Mouse (Mus musculus) heart, embryonic 16.5 days (tissue): Measurements from ENCODE around the gene Gltp. TPM values are rescaled to one million over a fixed set of nuclear protein-coding genes. Genes with fewer than 3 reads are reported as not detected.
A peak's percentile ranks its signal among the peaks of the same experiment; 100 is the strongest.

Experiments
- ATAC-seq: fragments of 200-750 bp; cut with Nextera tagmentation; replicated peaks from 2 replicates; pipeline ENCODE4 v1.8.0; 2017; ENCODE audit warnings: moderate number of reproducible peaks; ENCODE audit not compliant: insufficient read depth, low FRiP score; ENCODE audit errors: extremely low read depth
- H3K27ac ChIP-seq: fragments of 300-500 bp; sonication (generic); 2 replicates; pipeline ENCODE4 v1.5.1; 2014; ENCODE audit warnings: mild to moderate bottlenecking, low read length, control low read depth, moderate library complexity
- H3K27me3 ChIP-seq: fragments of 300-500 bp; sonication (generic); 2 replicates; pipeline ENCODE4 v1.6.1; 2014; ENCODE audit warnings: low read length, mixed read lengths; ENCODE audit not compliant: control insufficient read depth, insufficient read depth
- H3K36me3 ChIP-seq: fragments of 300-500 bp; sonication (generic); 2 replicates; pipeline ENCODE4 v1.6.1; 2014; ENCODE audit not compliant: control insufficient read depth, insufficient read depth
- H3K4me1 ChIP-seq: fragments of 300-500 bp; sonication (generic); 2 replicates; pipeline ENCODE4 v1.6.1; 2014; ENCODE audit warnings: low read length, mixed read lengths; ENCODE audit not compliant: control insufficient read depth, insufficient read depth
- H3K4me2 ChIP-seq: fragments of 300-500 bp; sonication (generic); 2 replicates; pipeline ENCODE4 v1.6.1; 2014; ENCODE audit warnings: low read depth, mild to moderate bottlenecking, control low read depth, low read length
- H3K4me3 ChIP-seq: fragments of 300-500 bp; sonication (generic); 2 replicates; pipeline ENCODE4 v1.5.1; 2014; ENCODE audit warnings: mild to moderate bottlenecking, control low read depth, low read length
- H3K9ac ChIP-seq: fragments of 300-500 bp; sonication (generic); 2 replicates; pipeline ENCODE4 v1.6.1; 2014; ENCODE audit warnings: low read length, control low read depth
- H3K9me3 ChIP-seq: fragments of 300-500 bp; sonication (generic); replicated peaks from 2 replicates; pipeline ENCODE4 v1.6.1; 2016; ENCODE audit warnings: low read length; ENCODE audit not compliant: control insufficient read depth
- WGBS: fragments of 180-500 bp; shearing (Covaris S2); extraction: QIAGEN DNeasy Blood & Tissue Kit; methylation state at CpG from one replicate; pipeline ENCODE4 v1.1.7; 2014; 5-methylcytosine and 5-hydroxymethylcytosine counted together
- polyA plus RNA-seq: library from polyadenylated mRNA; unstranded; fragments of >200 nt; fragmentation: Nextera tagmentation; extraction: Ambion mirVana; gene quantifications from 2 replicates; pipeline ENCODE4 v1.2.1, GENCODE M21; 2015

Gltp gene
- polyA plus RNA-seq, 1 experiment from 2014 or later = 69.2 TPM

DNA sequence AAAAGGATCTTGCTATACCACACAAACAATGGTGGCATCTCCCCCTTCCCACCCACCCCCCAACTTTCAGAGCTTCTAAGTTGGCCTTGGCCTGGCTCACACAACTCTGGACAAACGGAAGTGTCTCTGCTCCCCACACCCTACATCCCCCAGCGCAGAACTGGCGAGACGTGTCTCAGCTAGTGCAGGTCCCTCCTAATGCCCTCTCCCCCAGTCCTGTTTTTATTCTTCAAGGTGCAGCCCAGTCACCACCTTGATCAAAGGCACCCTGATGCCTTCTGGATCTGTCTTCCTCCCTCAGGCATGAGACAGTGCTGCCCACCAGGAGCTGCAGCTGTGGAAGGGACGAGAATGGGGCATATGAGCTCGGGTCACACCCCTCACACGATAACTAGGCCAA, 34.5 kb downstream of the Gltp start:
- no peak overlapping the region for H3K4me3 ChIP-seq
- no peaks in the 10 kb centered on the region for H3K36me3 ChIP-seq
- H3K9ac ChIP-seq = no peak overlapping the region
- no peak overlapping the region for H3K27ac ChIP-seq
- no peaks in the 10 kb centered on the region for H3K9me3 ChIP-seq
- WGBS = 78% methylated on average over 7 of the region's 7 CpGs
- H3K4me1 ChIP-seq = peaks cover 7% of the 10 kb centered on the region
- ATAC-seq = no peak
- H3K4me2 ChIP-seq = no peak overlapping the region
- peaks cover 31% of the 10 kb centered on the region for H3K27me3 ChIP-seq

DNA sequence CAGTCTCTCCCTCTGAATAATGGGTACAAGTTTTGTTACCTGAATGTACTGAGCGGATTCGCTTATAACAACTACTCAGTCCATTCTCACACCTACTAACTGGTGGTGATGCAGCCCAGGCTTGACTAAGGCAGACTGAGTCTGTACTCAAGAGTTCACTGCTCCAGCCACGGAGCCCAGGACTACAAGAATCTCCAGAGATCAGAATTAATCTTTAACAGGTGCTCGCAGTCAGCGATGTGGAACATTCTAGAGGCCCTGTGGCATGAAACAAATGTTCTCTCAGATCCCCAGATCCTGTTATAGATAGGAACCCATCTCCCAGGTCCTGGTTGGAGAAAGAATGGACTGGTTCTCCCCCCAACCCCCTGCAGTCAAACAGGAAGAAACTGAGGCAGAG, 35.1 kb downstream of the Gltp start:
- WGBS = 87% methylated on average over 5 of the region's 5 CpGs
- H3K36me3 ChIP-seq = no peaks in the 10 kb centered on the region
- H3K4me2 ChIP-seq = no peak overlapping the region
- no peak overlapping the region for H3K27ac ChIP-seq
- no peaks in the 10 kb centered on the region for H3K9me3 ChIP-seq
- peaks cover 7% of the 10 kb centered on the region for H3K4me1 ChIP-seq
- no peak for ATAC-seq
- H3K4me3 ChIP-seq = no peak overlapping the region
- peaks cover 34% of the 10 kb centered on the region for H3K27me3 ChIP-seq
- H3K9ac ChIP-seq = no peak overlapping the region

DNA sequence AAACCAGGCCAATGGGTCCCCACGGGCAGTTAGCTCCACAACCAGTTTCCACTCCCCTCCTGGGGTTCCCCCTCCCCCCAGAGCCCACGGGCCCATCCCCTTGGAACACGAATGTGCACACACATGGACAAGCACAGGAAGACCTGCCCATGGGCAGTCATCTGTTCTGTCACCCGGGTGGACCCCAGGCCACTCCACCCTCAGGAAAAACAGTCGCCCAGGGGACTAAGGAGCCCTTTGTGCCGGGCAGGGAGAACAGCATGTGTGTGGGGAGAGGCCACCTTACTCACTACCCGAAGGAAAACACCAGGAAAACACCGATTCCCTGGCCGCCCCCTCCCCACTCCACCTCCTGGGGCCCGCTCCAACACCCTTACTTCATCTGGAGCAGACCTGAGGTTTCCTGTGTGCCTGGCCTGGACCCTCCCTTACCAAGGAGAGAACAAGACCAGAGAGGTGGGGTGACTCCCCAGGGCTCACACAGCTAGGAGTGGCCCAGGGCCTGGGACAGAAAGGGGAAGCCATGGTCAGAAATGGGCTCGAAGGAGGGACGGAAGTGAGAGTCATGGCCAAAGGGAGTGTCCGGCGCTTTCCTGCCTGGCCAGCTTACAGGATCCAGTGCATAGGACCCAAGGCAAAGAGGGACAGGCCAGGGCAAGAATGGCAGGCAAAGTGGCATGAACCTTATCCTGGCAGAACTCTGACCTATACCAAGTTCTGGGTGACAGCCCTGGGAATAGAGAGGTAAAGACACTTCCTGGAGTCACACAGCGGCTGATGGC, 36.9 kb downstream of the Gltp start:
- H3K27me3 ChIP-seq = peaks cover 31% of the 10 kb centered on the region
- 62% methylated on average over 11 of the region's 15 CpGs for WGBS

DNA sequence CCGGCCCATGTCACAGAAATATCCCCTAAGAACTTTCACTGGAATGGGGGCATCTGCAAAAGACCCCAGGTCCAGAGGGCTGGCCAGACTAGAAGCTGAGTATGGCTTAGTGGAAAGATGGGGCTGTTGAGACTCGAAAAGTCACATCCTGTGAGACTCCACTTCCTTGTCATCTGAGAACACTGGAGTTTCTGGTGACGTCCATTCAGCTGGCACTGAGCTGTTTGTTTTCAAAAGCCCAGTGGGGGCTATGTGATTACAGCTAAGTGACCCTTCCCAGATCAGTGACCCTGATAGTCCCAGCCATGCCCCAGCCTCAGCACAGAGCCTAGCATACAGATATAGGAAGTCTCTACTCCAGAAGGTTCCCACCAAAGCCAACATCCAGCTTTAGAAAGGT, 39.3 kb downstream of the Gltp start:
- no peak overlapping the region for H3K27ac ChIP-seq
- 0 out of 2 replicates have a peak overlapping the region, but pooled peaks have one; percentile 1 for H3K4me2 ChIP-seq

More for the DNA sequence above, 36.9 kb downstream of the Gltp start:
- Histone ChIP-seq H3K4me2 (no peak overlapping the region), H3K4me1 (peaks cover 7% of the 10 kb centered on the region), H3K27ac (no peak overlapping the region), H3K4me3 (no peak overlapping the region), H3K36me3 (no peaks in the 10 kb centered on the region), H3K9me3 (no peaks in the 10 kb centered on the region), H3K9ac (no peak overlapping the region)
- ATAC-seq = no peak

DNA sequence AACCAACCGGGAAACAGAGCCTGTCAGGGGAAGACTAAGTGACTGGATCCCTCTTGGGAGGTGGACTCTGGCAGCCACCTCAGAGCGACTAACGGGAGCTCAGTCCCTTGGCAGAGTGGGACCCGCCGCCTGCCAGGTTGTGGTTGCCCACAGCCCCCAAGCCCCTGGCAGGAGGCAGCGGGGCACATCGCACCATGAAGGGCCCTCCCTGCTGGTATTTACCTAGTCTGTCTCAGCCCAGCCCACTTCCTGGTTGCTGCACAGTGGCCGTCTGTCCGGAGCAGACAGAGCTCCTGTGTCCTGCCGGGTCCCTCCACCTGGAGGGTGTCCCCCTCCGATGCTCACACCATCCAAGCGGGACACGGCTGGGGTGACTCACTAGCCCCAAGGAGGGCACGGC, 39.8 kb downstream of the Gltp start:
- Histone ChIP-seq H3K27ac (no peak overlapping the region), H3K27me3 (peaks cover 16% of the 10 kb centered on the region), H3K9ac (peak overlapping the region; percentile 43), H3K4me1 (peaks cover 6% of the 10 kb centered on the region), H3K4me3 (no peak overlapping the region), H3K36me3 (no peaks in the 10 kb centered on the region), H3K9me3 (no peaks in the 10 kb centered on the region), H3K4me2 (0 out of 2 replicates have a peak overlapping the region, but pooled peaks have one; percentile 1)
- 36% methylated on average over 14 of the region's 14 CpGs for WGBS
- no peak for ATAC-seq

More for the DNA sequence above, 39.3 kb downstream of the Gltp start:
- H3K4me1 ChIP-seq = peaks cover 6% of the 10 kb centered on the region
- H3K9ac ChIP-seq = peak overlapping the region; percentile 43
- 31% methylated on average over 3 of the region's 3 CpGs for WGBS
- no peaks in the 10 kb centered on the region for H3K36me3 ChIP-seq
- H3K9me3 ChIP-seq = no peaks in the 10 kb centered on the region
- H3K4me3 ChIP-seq = no peak overlapping the region
- no peak for ATAC-seq
- peaks cover 16% of the 10 kb centered on the region for H3K27me3 ChIP-seq

DNA sequence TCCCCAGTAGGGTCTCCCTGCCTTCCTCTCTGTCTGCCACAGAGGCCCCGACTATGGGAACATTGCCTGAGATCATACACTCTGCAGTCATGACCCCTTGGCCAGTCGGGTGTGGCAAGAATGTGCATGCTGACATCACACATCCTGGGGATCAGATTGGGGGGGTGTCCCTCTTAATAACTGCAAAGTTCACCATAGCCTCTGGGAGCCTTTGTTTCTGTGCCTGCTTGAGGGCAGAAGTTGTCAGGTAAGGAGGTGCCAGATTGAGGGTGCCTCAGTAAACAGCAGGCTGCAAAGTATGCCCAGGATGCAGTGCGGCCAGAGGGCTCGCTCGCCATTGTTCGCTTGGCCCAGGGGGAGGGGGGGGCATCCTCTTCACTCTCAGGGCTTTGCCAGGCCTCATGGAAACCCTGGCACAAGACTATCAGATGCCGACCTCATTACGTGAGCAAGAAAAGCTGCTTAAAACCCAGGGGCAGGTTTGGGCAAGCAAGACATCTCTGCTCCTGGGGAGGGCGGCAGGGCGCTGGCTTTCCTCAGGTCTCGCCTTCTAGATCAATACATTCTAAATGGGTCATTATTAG, 42.0 kb downstream of the Gltp start:
- H3K36me3 ChIP-seq = no peaks in the 10 kb centered on the region
- ATAC-seq = no peak
- WGBS = 75% methylated on average over 11 of the region's 11 CpGs
- no peaks in the 10 kb centered on the region for H3K9me3 ChIP-seq
- no peak overlapping the region for H3K4me2 ChIP-seq
- peaks cover 16% of the 10 kb centered on the region for H3K27me3 ChIP-seq
- no peak overlapping the region for H3K27ac ChIP-seq
- H3K4me3 ChIP-seq = no peak overlapping the region
- H3K4me1 ChIP-seq = peaks cover 6% of the 10 kb centered on the region
- H3K9ac ChIP-seq = no peak overlapping the region

DNA sequence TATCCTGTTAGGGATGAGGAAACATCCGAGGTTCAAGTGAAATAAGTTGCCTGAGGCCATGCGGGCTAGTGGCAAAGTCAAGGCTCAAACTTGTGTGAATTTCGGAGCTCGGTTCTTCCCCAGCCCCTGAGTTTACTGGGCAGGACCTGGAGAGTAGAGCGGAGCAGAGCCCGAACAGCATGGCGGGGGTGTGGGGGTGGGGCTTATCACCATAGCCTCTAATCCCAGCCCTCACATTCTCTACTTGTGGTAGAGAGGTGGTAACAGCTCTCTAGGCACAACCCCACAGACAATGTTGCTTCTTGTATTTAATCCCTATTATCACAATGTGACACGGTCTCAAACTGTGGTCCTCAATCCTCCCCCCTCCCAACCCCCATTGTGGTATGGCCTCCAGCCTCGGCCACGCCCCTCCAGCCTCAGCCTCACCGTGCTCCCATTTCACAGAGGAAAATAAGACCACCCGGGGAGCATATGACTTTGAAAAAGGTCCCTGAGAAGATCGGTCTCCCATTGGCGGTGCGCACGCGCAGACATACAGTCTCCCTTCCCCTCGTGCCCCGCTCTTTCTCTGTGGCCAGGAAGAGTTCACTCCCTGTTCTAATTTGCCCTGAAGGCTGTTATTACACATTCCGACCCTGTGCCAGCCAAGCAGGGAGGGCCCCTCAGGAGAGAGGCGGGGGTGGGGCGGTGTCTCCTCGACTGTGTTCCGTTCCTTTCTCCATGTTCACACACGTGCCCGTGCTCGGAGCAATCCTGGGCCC, 43.4 kb downstream of the Gltp start:
- Histone ChIP-seq H3K27ac (no peak overlapping the region), H3K9me3 (no peaks in the 10 kb centered on the region), H3K9ac (peak overlapping the region; percentile 59), H3K4me2 (peak overlapping the region; percentile 61), H3K4me1 (peaks cover 6% of the 10 kb centered on the region), H3K27me3 (peaks cover 16% of the 10 kb centered on the region), H3K36me3 (no peaks in the 10 kb centered on the region), H3K4me3 (peak overlapping the region; percentile 36)
- ATAC-seq = peak; percentile 44
- 4% methylated on average over 27 of the region's 27 CpGs for WGBS

DNA sequence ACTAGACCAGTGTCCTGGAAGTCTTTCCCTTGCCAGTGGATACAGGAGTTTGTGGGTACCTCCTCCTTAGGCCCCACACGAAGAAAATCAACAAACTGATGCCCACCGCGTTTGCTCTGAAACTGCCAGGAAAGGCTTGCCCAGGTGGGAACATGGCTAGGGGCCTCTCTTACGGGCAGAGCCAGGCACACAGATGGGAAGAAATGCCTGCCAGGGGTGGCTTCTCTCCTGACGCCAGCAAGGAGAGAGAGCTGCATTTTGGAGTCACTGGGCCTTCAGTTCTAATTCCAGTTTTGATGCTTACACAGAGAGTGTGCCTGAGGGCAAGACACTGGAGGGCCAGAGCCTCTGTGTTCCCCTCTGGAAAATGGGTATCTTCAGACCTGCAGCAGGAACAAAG, 44.9 kb downstream of the Gltp start:
- WGBS = 79% methylated on average over 5 of the region's 5 CpGs
- peaks cover 15% of the 10 kb centered on the region for H3K27me3 ChIP-seq
- no peak overlapping the region for H3K4me3 ChIP-seq
- no peak overlapping the region for H3K4me2 ChIP-seq
- no peak overlapping the region for H3K27ac ChIP-seq
- ATAC-seq = no peak
- H3K9me3 ChIP-seq = no peaks in the 10 kb centered on the region
- no peak overlapping the region for H3K9ac ChIP-seq
- no peaks in the 10 kb centered on the region for H3K36me3 ChIP-seq
- H3K4me1 ChIP-seq = peaks cover 6% of the 10 kb centered on the region

DNA sequence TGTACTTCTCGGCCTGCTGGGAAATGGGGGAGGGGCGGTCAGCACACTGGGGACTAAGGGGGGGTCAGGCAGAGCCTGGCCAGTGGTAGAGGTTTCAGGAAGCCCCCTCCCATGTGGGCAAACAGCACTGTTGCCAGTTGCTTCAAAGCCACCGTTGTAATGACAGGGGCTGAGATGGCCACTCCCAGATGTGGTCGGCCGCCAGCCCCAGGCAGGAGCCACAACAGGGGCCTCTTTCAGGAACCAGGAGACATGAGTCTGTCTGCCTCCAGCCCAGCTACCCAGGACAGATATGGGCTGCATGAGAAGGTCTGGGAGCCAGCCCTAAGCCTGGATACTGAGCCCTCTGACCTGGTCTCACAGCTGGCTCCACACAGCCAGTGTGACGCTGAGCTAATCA, 45.9 kb downstream of the Gltp start:
- Histone ChIP-seq H3K4me1 (peaks cover 6% of the 10 kb centered on the region), H3K4me3 (no peak overlapping the region), H3K27ac (no peak overlapping the region), H3K9me3 (no peaks in the 10 kb centered on the region), H3K27me3 (peaks cover 13% of the 10 kb centered on the region; the same call in 1 of the 2 replicates), H3K9ac (no peak overlapping the region), H3K4me2 (no peak overlapping the region), H3K36me3 (no peaks in the 10 kb centered on the region)
- no peak for ATAC-seq
- WGBS = 30% methylated on average over 6 of the region's 6 CpGs
